Mouse (Mus musculus) inflammation-experienced regulatory T-cells, adult 6 months (primary cell): ENCODE results near the gene Dapk2. TPM values are rescaled to one million over a fixed set of nuclear protein-coding genes. Genes with fewer than 3 reads are reported as not detected.
"Not testable (repeated sequence)": the region's sequence is repeated elsewhere in the genome, so short reads cannot be mapped to it uniquely, and the experiment has no call there.

ENCODE experiments used
- ATAC-seq: one replicate; pipeline ENCODE4 v1.8.0; 2017
- polyA plus RNA-seq, 3 experiments: library from polyadenylated mRNA; unstranded; fragments of 100-300 nt; shearing (Covaris generic); gene quantifications; one replicate each; pipeline ENCODE4 v1.2.1; 2017

Dapk2 gene
- polyA plus RNA-seq, 3 experiments from 2014 or later, result 0.44 to 8.2 (median 1.5) TPM

- no peak for ATAC-seq
Measured at GRCm38 (mm10) chr9:66276697-66277385, 118.8 kb downstream of the Dapk2 start.

- ATAC-seq, result no peak
Measured at GRCm38 (mm10) chr9:66279647-66280046, 121.6 kb downstream of the Dapk2 start.

GRCm38 (mm10) chr9:66280496-66280895 is 122.5 kb downstream of the Dapk2 start:
- peak; percentile 75 for ATAC-seq

- peak; percentile 77 for ATAC-seq
Measured at GRCm38 (mm10) chr9:66281501-66281951, 123.5 kb downstream of the Dapk2 start.

- ATAC-seq, result no peak
Measured at GRCm38 (mm10) chr9:66282582-66282981, 124.6 kb downstream of the Dapk2 start.

- ATAC-seq, result no peak
Measured at GRCm38 (mm10) chr9:66283565-66284203, 125.7 kb downstream of the Dapk2 start.

- ATAC-seq, result not testable (repeated sequence)
Measured at GRCm38 (mm10) chr9:66285241-66285640, 127.2 kb downstream of the Dapk2 start.

- ATAC-seq, result no peak
Measured at GRCm38 (mm10) chr9:66285901-66286300, 127.9 kb downstream of the Dapk2 start.

- no peak for ATAC-seq
Measured at GRCm38 (mm10) chr9:66290727-66291126, 132.7 kb downstream of the Dapk2 start.

GRCm38 (mm10) chr9:66293319-66293718 is 135.3 kb downstream of the Dapk2 start:
- no peak for ATAC-seq

GRCm38 (mm10) chr9:66294227-66294626 is 136.2 kb downstream of the Dapk2 start:
- no peak for ATAC-seq

GRCm38 (mm10) chr9:66294980-66295410 is 137.0 kb downstream of the Dapk2 start:
- ATAC-seq, result no peak

GRCm38 (mm10) chr9:66295577-66296120 is 137.6 kb downstream of the Dapk2 start:
- ATAC-seq, result no peak

GRCm38 (mm10) chr9:66298783-66299182 is 140.8 kb downstream of the Dapk2 start:
- ATAC-seq, result no peak

- no peak for ATAC-seq
Measured at GRCm38 (mm10) chr9:66300448-66301027, 142.5 kb downstream of the Dapk2 start.

- ATAC-seq, result no peak
Measured at GRCm38 (mm10) chr9:66304320-66305090, 146.5 kb downstream of the Dapk2 start.

GRCm38 (mm10) chr9:66305121-66306112 is 147.4 kb downstream of the Dapk2 start:
- peak; percentile 89 for ATAC-seq

- no peak for ATAC-seq
Measured at GRCm38 (mm10) chr9:66306414-66306813, 148.4 kb downstream of the Dapk2 start.

GRCm38 (mm10) chr9:66307341-66307740 is 149.3 kb downstream of the Dapk2 start:
- ATAC-seq, result no peak

- no peak for ATAC-seq
Measured at GRCm38 (mm10) chr9:66308741-66309140, 150.7 kb downstream of the Dapk2 start.

GRCm38 (mm10) chr9:66311458-66311857 is 153.4 kb downstream of the Dapk2 start:
- no peak for ATAC-seq
